Mouse (Mus musculus) heart, postnatal 0 days (tissue): ENCODE data around the gene Rab37.

Experiments used
- CTCF ChIP-seq: IDR thresholded peaks from 2 replicates; pipeline ENCODE4 v1.5.1; 2016; ENCODE audit warnings: antibody characterized with exemption, control low read depth, low read depth
- EP300 ChIP-seq: IDR thresholded peaks from 2 replicates; pipeline ENCODE4 v1.6.1; 2016; ENCODE audit warnings: antibody characterized with exemption, low read depth

GRCm38 (mm10) chr11:115066768-115067167 lies 24.5 kb upstream of the Rab37 start:
- TF ChIP-seq CTCF (no peak), EP300 (no peak)
